Mouse (Mus musculus): ENCODE measurements around the gene Rhbdl1. TPM values are rescaled to one million over a fixed set of nuclear protein-coding genes. Genes with fewer than 3 reads are reported as not detected.

Gene Rhbdl1
- polyA plus RNA-seq, 1 experiment from 2014 or later, result 1.4 TPM

- Histone ChIP-seq H3K4me3 (ENCODE audit: low read depth, low read length) (peak within 1 kb of the TSS; percentile 75), H3K9ac (replicated peaks; ENCODE audit: low read depth) (peak within 1 kb of the TSS; percentile 48), H3K4me2 (replicated peaks; ENCODE audit: low read depth, low read length) (peak within 1 kb of the TSS; percentile 87), H3K27ac (ENCODE audit: low read length) (no peak within 1 kb of the TSS), H3K9me3 (ENCODE audit: low read length) (no peaks in the 10 kb centered on the region), H3K4me1 (ENCODE audit: insufficient read depth, low read depth, low read length) (peaks cover 9% of the 10 kb centered on the region; the same call in 1 of the 2 replicates), H3K36me3 (ENCODE audit: insufficient read depth, low read length) (no peaks in the 10 kb centered on the region), H3K27me3 (replicated peaks; ENCODE audit: insufficient read depth, low read length) (no peaks in the 10 kb centered on the region)
- DNase-seq (ENCODE audit: low spot score), result peak; percentile 89
- TF ChIP-seq EP300 (IDR thresholded peaks at IDR 0.05) (no peak), CTCF (IDR thresholded peaks at IDR 0.05) (no peak)
- under 1% methylated on average over 25 of the region's 35 CpGs for whole genome bisulfite sequencing
- peak; percentile 76 for ATAC-seq
Measured at GRCm38 (mm10) chr17:25796951-25797369, 40.1 kb downstream of the Rhbdl1 start, which contains the start of gene Metrn. Gene Metrn, minus strand, starts transcription at chr17:25797136.

GRCm38 (mm10) chr17:25796211-25796771 lies 40.8 kb downstream of the Rhbdl1 start:
- Histone ChIP-seq H3K36me3 (ENCODE audit: insufficient read depth, low read length) (no peaks in the 10 kb centered on the region), H3K9me3 (ENCODE audit: low read length) (no peaks in the 10 kb centered on the region), H3K4me3 (ENCODE audit: low read depth, low read length) (peak overlapping the region; percentile 75), H3K27me3 (replicated peaks; ENCODE audit: insufficient read depth, low read length) (no peaks in the 10 kb centered on the region), H3K9ac (replicated peaks; ENCODE audit: low read depth) (peak overlapping the region; percentile 48), H3K27ac (ENCODE audit: low read length) (no peak overlapping the region), H3K4me1 (ENCODE audit: insufficient read depth, low read depth, low read length) (peaks cover 9% of the 10 kb centered on the region; the same call in 1 of the 2 replicates), H3K4me2 (replicated peaks; ENCODE audit: low read depth, low read length) (peak overlapping the region; percentile 87)
- 0 out of 2 replicates have a peak, but pooled peaks have one; percentile 0 for ATAC-seq
- TF ChIP-seq EP300 (IDR thresholded peaks at IDR 0.05) (no peak), CTCF (IDR thresholded peaks at IDR 0.05) (no peak)
- WGBS, result 3% methylated on average over 37 of the region's 37 CpGs
- no peak for DNase-seq (ENCODE audit: low spot score)

GRCm38 (mm10) chr17:25795609-25796092 lies 41.4 kb downstream of the Rhbdl1 start, which contains the start of gene AC134908.4:
Gene AC134908.4, minus strand, starts transcription at chr17:25795659.
- TF ChIP-seq EP300 (IDR thresholded peaks at IDR 0.05), result no peak
- no peak for TF ChIP-seq CTCF (IDR thresholded peaks at IDR 0.05)
- peak within 1 kb of the TSS; percentile 48 for H3K9ac ChIP-seq (replicated peaks; ENCODE audit: low read depth)

GRCm38 (mm10) chr17:25794998-25795397 lies 42.1 kb downstream of the Rhbdl1 start:
- no peaks in the 10 kb centered on the region for H3K36me3 ChIP-seq (ENCODE audit: insufficient read depth, low read length)
- no peak overlapping the region for H3K4me3 ChIP-seq (ENCODE audit: low read depth, low read length)
- no peaks in the 10 kb centered on the region for H3K9me3 ChIP-seq (ENCODE audit: low read length)
- H3K27me3 ChIP-seq (replicated peaks; ENCODE audit: insufficient read depth, low read length), result no peaks in the 10 kb centered on the region
- 80% methylated on average over 17 of the region's 17 CpGs for WGBS
- no peak overlapping the region for H3K4me2 ChIP-seq (replicated peaks; ENCODE audit: low read depth, low read length)
- peaks cover 9% of the 10 kb centered on the region; the same call in 1 of the 2 replicates for H3K4me1 ChIP-seq (ENCODE audit: insufficient read depth, low read depth, low read length)
- DNase-seq (ENCODE audit: low spot score) (no peak), ATAC-seq (no peak)
- TF ChIP-seq CTCF (IDR thresholded peaks at IDR 0.05), result no peak
- TF ChIP-seq EP300 (IDR thresholded peaks at IDR 0.05), result no peak
- H3K9ac ChIP-seq (replicated peaks; ENCODE audit: low read depth), result no peak overlapping the region
- no peak overlapping the region for H3K27ac ChIP-seq (ENCODE audit: low read length)

More at GRCm38 (mm10) chr17:25795609-25796092, 41.4 kb downstream of the Rhbdl1 start, which contains the start of gene AC134908.4:
- Histone ChIP-seq H3K4me3 (ENCODE audit: low read depth, low read length) (peak within 1 kb of the TSS; percentile 75), H3K4me1 (ENCODE audit: insufficient read depth, low read depth, low read length) (peaks cover 9% of the 10 kb centered on the region; the same call in 1 of the 2 replicates), H3K36me3 (ENCODE audit: insufficient read depth, low read length) (no peaks in the 10 kb centered on the region), H3K4me2 (replicated peaks; ENCODE audit: low read depth, low read length) (peak within 1 kb of the TSS; percentile 87), H3K9me3 (ENCODE audit: low read length) (no peaks in the 10 kb centered on the region), H3K27ac (ENCODE audit: low read length) (no peak within 1 kb of the TSS), H3K27me3 (replicated peaks; ENCODE audit: insufficient read depth, low read length) (no peaks in the 10 kb centered on the region)
- 24% methylated on average over 6 of the region's 6 CpGs for WGBS
- peak; percentile 32 for DNase-seq (ENCODE audit: low spot score)
- ATAC-seq, result no peak

- Histone ChIP-seq H3K9me3 (ENCODE audit: low read length) (no peaks in the 10 kb centered on the region), H3K4me1 (ENCODE audit: insufficient read depth, low read depth, low read length) (peaks cover 9% of the 10 kb centered on the region; the same call in 1 of the 2 replicates), H3K36me3 (ENCODE audit: insufficient read depth, low read length) (no peaks in the 10 kb centered on the region), H3K4me3 (ENCODE audit: low read depth, low read length) (no peak overlapping the region), H3K4me2 (replicated peaks; ENCODE audit: low read depth, low read length) (no peak overlapping the region), H3K27me3 (replicated peaks; ENCODE audit: insufficient read depth, low read length) (no peaks in the 10 kb centered on the region), H3K9ac (replicated peaks; ENCODE audit: low read depth) (no peak overlapping the region), H3K27ac (ENCODE audit: low read length) (no peak overlapping the region)
- WGBS, result 70% methylated on average over 13 of the region's 13 CpGs
- DNase-seq (ENCODE audit: low spot score) (no peak), ATAC-seq (no peak)
- TF ChIP-seq CTCF (IDR thresholded peaks at IDR 0.05) (no peak), EP300 (IDR thresholded peaks at IDR 0.05) (no peak)
Measured at GRCm38 (mm10) chr17:25794197-25794596, 42.9 kb downstream of the Rhbdl1 start.

GRCm38 (mm10) chr17:25792615-25793014 lies 44.5 kb downstream of the Rhbdl1 start, which contains the start of gene Fam173a:
Gene Fam173a, minus strand, starts transcription at chr17:25792901.
- no peaks in the 10 kb centered on the region for H3K27me3 ChIP-seq (replicated peaks; ENCODE audit: insufficient read depth, low read length)
- TF ChIP-seq EP300 (IDR thresholded peaks at IDR 0.05) (no peak), CTCF (IDR thresholded peaks at IDR 0.05) (no peak)
- H3K36me3 ChIP-seq (ENCODE audit: insufficient read depth, low read length), result no peaks in the 10 kb centered on the region
- H3K4me1 ChIP-seq (ENCODE audit: insufficient read depth, low read depth, low read length), result peaks cover 9% of the 10 kb centered on the region; the same call in 1 of the 2 replicates
- H3K4me2 ChIP-seq (replicated peaks; ENCODE audit: low read depth, low read length), result peak within 1 kb of the TSS; percentile 94
- 2% methylated on average over 14 of the region's 14 CpGs for WGBS
- H3K4me3 ChIP-seq (ENCODE audit: low read depth, low read length), result peak within 1 kb of the TSS; percentile 68
- peak within 1 kb of the TSS; percentile 76 for H3K27ac ChIP-seq (ENCODE audit: low read length)
- DNase-seq (ENCODE audit: low spot score) (peak; percentile 91), ATAC-seq (peak; percentile 81)
- H3K9ac ChIP-seq (replicated peaks; ENCODE audit: low read depth), result peak within 1 kb of the TSS; percentile 39
- H3K9me3 ChIP-seq (ENCODE audit: low read length), result no peaks in the 10 kb centered on the region

All from lung, postnatal 0 days (tissue).